Mouse (Mus musculus) intestine, embryonic 15.5 days (tissue): ENCODE measurements around the gene 1810030O07Rik. TPM values are rescaled to one million over a fixed set of nuclear protein-coding genes. Genes with fewer than 3 reads are reported as not detected.
"Not testable (repeated sequence)": the region's sequence is repeated elsewhere in the genome, so short reads cannot be mapped to it uniquely, and the experiment has no call there.

Experiments
- ATAC-seq: fragments of 200-750 bp; cut with Nextera tagmentation; 2 replicates; pipeline ENCODE4 v1.8.0; 2017; ENCODE audit warnings: moderate TSS enrichment, moderate library complexity
- H3K27ac ChIP-seq: fragments of 300-500 bp; sonication (generic); 2 replicates; pipeline ENCODE4 v1.5.1; 2015; ENCODE audit warnings: mild to moderate bottlenecking, inconsistent platforms
- H3K27me3 ChIP-seq: fragments of 300-500 bp; sonication (generic); replicated peaks from 2 replicates; pipeline ENCODE4 v1.6.1; 2015; ENCODE audit warnings: inconsistent platforms
- H3K36me3 ChIP-seq: fragments of 300-500 bp; sonication (generic); 2 replicates; pipeline ENCODE4 v1.6.1; 2015; ENCODE audit warnings: inconsistent platforms
- H3K4me1 ChIP-seq: fragments of 300-500 bp; sonication (generic); replicated peaks from 2 replicates; pipeline ENCODE4 v1.6.1; 2015; ENCODE audit warnings: inconsistent platforms
- H3K4me2 ChIP-seq: fragments of 300-500 bp; sonication (generic); replicated peaks from 2 replicates; pipeline ENCODE4 v1.6.1; 2015; ENCODE audit warnings: mild to moderate bottlenecking, inconsistent platforms
- H3K4me3 ChIP-seq: fragments of 300-500 bp; sonication (generic); replicated peaks from 2 replicates; pipeline ENCODE4 v1.5.1; 2015; ENCODE audit warnings: inconsistent platforms
- H3K9ac ChIP-seq: fragments of 300-500 bp; sonication (generic); 2 replicates; pipeline ENCODE4 v1.6.1; 2015; ENCODE audit warnings: inconsistent platforms
- H3K9me3 ChIP-seq: fragments of 300-500 bp; sonication (generic); 2 replicates; pipeline ENCODE4 v1.6.1; 2016; ENCODE audit warnings: inconsistent platforms
- polyA plus RNA-seq: library from polyadenylated mRNA; unstranded; fragments of >200 nt; fragmentation: Nextera tagmentation; extraction: Ambion mirVana; gene quantifications from 2 replicates; pipeline ENCODE4 v1.2.1, GENCODE M21; 2015

Gene 1810030O07Rik
- polyA plus RNA-seq, 1 experiment from 2014 or later, result 38.5 TPM

GRCm38 (mm10) chrX:12610541-12610940, 62.9 kb downstream of the 1810030O07Rik start:
- H3K4me2 ChIP-seq, H3K4me3 ChIP-seq, ATAC-seq, H3K9ac ChIP-seq, H3K36me3 ChIP-seq, H3K9me3 ChIP-seq, H3K27ac ChIP-seq, H3K4me1 ChIP-seq, H3K27me3 ChIP-seq: not testable (repeated sequence)

Other genes with a start within 250 kb of the 1810030O07Rik start
- 155 TPM in 2 replicates for gene Atp6ap2, start 85.9 kb downstream of the 1810030O07Rik start, polyA plus RNA-seq
- gene Med14, start 88.4 kb upstream of the 1810030O07Rik start, polyA plus RNA-seq, result 10.0 and 10.6 TPM in 2 replicates